Mouse (Mus musculus): ENCODE measurements at regions not wholly inside any gene's neighbourhood (a gene's known extent, or its start where the extent isn't known, plus 50 kb on each side); places are given as distances from the start of the nearest gene placed in this dataset.
A peak's percentile ranks its signal among the peaks of the same experiment; 100 is the strongest.

- no peak for ATAC-seq (replicated peaks; ENCODE audit: low read depth, poor library complexity, severe bottlenecking)
Observed at GRCm38 (mm10) chr8:109395133-109395855, 98.5 kb upstream of the Pmfbp1 start.

GRCm38 (mm10) chr8:109399616-109400015 lies 94.2 kb upstream of the Pmfbp1 start:
- no peak for ATAC-seq (replicated peaks; ENCODE audit: low read depth, poor library complexity, severe bottlenecking)

GRCm38 (mm10) chr8:109400192-109400591 lies 93.6 kb upstream of the Pmfbp1 start:
- ATAC-seq (replicated peaks; ENCODE audit: low read depth, poor library complexity, severe bottlenecking), result no peak

- no peak for ATAC-seq (replicated peaks; ENCODE audit: low read depth, poor library complexity, severe bottlenecking)
Observed at GRCm38 (mm10) chr8:109407913-109408312, 85.9 kb upstream of the Pmfbp1 start.

GRCm38 (mm10) chr8:109410531-109410930 lies 83.3 kb upstream of the Pmfbp1 start:
- no peak for ATAC-seq (replicated peaks; ENCODE audit: low read depth, poor library complexity, severe bottlenecking)

- ATAC-seq (replicated peaks; ENCODE audit: low read depth, poor library complexity, severe bottlenecking), result no peak
Observed at GRCm38 (mm10) chr8:109413386-109413785, 80.4 kb upstream of the Pmfbp1 start.

GRCm38 (mm10) chr8:109415315-109415714 lies 78.5 kb upstream of the Pmfbp1 start:
- no peak for ATAC-seq (replicated peaks; ENCODE audit: low read depth, poor library complexity, severe bottlenecking)

- no peak for ATAC-seq (replicated peaks; ENCODE audit: low read depth, poor library complexity, severe bottlenecking)
Observed at GRCm38 (mm10) chr8:109415906-109416305, 77.9 kb upstream of the Pmfbp1 start.

- ATAC-seq (replicated peaks; ENCODE audit: low read depth, poor library complexity, severe bottlenecking), result no peak
Observed at GRCm38 (mm10) chr8:109416327-109417100, 77.3 kb upstream of the Pmfbp1 start.

- peak; percentile 73 for ATAC-seq (replicated peaks; ENCODE audit: low read depth, poor library complexity, severe bottlenecking)
Observed at GRCm38 (mm10) chr8:109417222-109417621, 76.6 kb upstream of the Pmfbp1 start.

- ATAC-seq (replicated peaks; ENCODE audit: low read depth, poor library complexity, severe bottlenecking), result no peak
Observed at GRCm38 (mm10) chr8:109417971-109418370, 75.9 kb upstream of the Pmfbp1 start.

GRCm38 (mm10) chr8:109419029-109419596 lies 74.7 kb upstream of the Pmfbp1 start:
- no peak for ATAC-seq (replicated peaks; ENCODE audit: low read depth, poor library complexity, severe bottlenecking)

GRCm38 (mm10) chr8:109424004-109424403 lies 69.8 kb upstream of the Pmfbp1 start:
- ATAC-seq (replicated peaks; ENCODE audit: low read depth, poor library complexity, severe bottlenecking), result no peak

- no peak for ATAC-seq (replicated peaks; ENCODE audit: low read depth, poor library complexity, severe bottlenecking)
Observed at GRCm38 (mm10) chr8:109428551-109428950, 65.3 kb upstream of the Pmfbp1 start.

GRCm38 (mm10) chr8:109434538-109434937 lies 59.3 kb upstream of the Pmfbp1 start:
- no peak for ATAC-seq (replicated peaks; ENCODE audit: low read depth, poor library complexity, severe bottlenecking)

GRCm38 (mm10) chr8:109436056-109436455 lies 57.8 kb upstream of the Pmfbp1 start:
- no peak for ATAC-seq (replicated peaks; ENCODE audit: low read depth, poor library complexity, severe bottlenecking)

GRCm38 (mm10) chr8:109436830-109437567 lies 56.8 kb upstream of the Pmfbp1 start:
- no peak for ATAC-seq (replicated peaks; ENCODE audit: low read depth, poor library complexity, severe bottlenecking)

- ATAC-seq (replicated peaks; ENCODE audit: low read depth, poor library complexity, severe bottlenecking), result no peak
Observed at GRCm38 (mm10) chr8:109438531-109438930, 55.3 kb upstream of the Pmfbp1 start.

Data from common myeloid progenitor, adult 5-6 weeks (primary cell).